Mouse (Mus musculus): ENCODE data around the gene Dmxl2. TPM values are rescaled to one million over a fixed set of nuclear protein-coding genes. Genes with fewer than 3 reads are reported as not detected.

The Dmxl2 gene
- polyA plus RNA-seq (2016; fragmentation: Nextera tagmentation; extraction: Ambion mirVana): 27.1 and 27.7 TPM in 2 replicates

DNA sequence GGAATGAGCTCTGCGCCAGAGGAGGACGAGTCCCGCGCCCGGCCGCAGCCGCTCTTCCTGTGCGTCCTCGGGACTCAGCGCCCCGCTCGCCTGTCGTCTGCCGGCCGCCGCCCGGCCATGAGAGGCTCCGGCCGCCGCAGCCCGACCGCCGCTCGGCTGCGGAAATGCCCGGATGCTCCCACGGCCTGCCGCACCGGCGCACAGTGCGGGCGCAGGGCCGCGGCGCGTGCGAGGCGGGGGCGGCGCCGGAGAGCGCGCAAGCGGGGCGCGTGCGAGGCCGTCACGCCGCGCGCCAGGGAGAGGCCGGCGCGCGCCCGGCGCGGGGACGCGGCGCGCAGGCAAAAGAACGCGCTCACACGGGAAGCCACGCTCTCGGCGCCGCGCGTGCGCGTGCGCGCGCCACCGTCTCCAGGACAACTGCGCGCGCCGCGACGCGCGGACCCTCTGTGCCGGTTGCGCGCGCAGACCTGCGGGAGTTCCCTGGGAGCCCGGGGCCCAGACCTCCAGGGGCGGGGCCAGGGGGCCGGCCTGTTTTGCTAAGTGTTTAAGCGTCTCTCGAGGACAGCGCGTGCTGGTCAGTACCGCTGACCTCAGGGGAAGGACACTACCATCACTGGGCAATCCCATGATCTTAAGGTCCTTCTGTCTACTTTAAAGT lies at the start of gene Dmxl2:
Dmxl2 (minus strand) TSS at position 174 of the 658 bp plus-strand sequence.
- peak; percentile 93 for ATAC-seq (ENCODE audit: low FRiP score)
- peak within 1 kb of the TSS; percentile 90 for H3K9ac ChIP-seq
- H3K27ac ChIP-seq: peak within 1 kb of the TSS; percentile 88
- no peaks in the 10 kb centered on the region for H3K36me3 ChIP-seq
- H3K4me2 ChIP-seq (replicated peaks): peak within 1 kb of the TSS; percentile 80
- peaks cover 9% of the 10 kb centered on the region for H3K27me3 ChIP-seq
- peak within 1 kb of the TSS; percentile 82 for H3K4me3 ChIP-seq
- H3K9me3 ChIP-seq (replicated peaks): no peaks in the 10 kb centered on the region
- WGBS: 1% methylated on average over 58 of the region's 99 CpGs
- peaks cover 10% of the 10 kb centered on the region for H3K4me1 ChIP-seq

DNA sequence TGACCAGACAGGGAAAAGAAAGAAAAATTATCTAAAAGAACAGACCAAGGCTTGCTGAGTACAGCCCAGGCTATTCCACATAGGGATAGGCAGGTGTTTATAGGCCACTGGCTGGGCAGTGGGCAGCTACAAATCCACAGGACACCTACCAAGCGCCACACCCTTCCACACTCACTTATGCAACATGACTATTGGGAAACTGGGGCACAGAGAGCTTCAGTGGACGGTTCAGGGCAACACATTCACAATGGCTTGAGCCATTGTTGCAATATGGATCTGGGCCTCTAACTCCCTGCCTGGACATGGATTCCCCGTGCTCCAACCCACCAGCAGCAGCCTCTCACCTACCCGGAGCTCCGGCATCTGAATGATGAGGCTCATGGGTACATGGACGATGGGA lies 48.0 kb upstream of the Dmxl2 start:
- no peak overlapping the region for H3K9ac ChIP-seq
- peaks cover under 1% of the 10 kb centered on the region; the same call in 1 of the 2 replicates for H3K36me3 ChIP-seq
- no peaks in the 10 kb centered on the region for H3K4me1 ChIP-seq
- 92% methylated on average over 6 of the region's 6 CpGs for WGBS
- peaks cover 3% of the 10 kb centered on the region; the same call in 1 of the 2 replicates for H3K27me3 ChIP-seq
- no peak overlapping the region for H3K27ac ChIP-seq
- ATAC-seq (ENCODE audit: low FRiP score): no peak
- no peak overlapping the region for H3K4me3 ChIP-seq
- H3K9me3 ChIP-seq (replicated peaks): no peaks in the 10 kb centered on the region
- H3K4me2 ChIP-seq (replicated peaks): no peak overlapping the region

DNA sequence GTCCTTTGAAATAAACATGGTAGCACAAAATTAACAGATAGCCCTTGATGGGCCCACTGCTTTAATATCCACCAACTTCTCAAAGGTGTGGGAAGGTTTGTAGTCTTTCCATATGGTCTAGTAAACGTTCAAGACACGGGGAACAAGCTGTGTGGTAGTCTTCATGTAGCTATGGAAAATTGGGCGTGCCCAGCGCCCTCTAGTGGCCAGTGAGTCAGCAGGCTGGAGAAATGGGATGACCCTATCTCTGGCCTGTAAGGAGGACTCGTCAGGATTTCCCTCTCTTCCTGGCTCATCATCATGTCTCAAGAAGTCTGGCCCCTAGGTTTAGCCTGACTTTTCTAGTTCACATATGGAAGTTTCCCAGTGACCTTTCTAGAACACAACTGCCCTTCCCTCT lies 46.1 kb upstream of the Dmxl2 start:
- H3K9me3 ChIP-seq (replicated peaks): no peaks in the 10 kb centered on the region
- no peak overlapping the region for H3K4me2 ChIP-seq (replicated peaks)
- no peak overlapping the region for H3K27ac ChIP-seq
- no peaks in the 10 kb centered on the region for H3K27me3 ChIP-seq
- 0 out of 2 replicates have a peak, but pooled peaks have one; percentile 26 for ATAC-seq (ENCODE audit: low FRiP score)
- 23% methylated on average over 5 of the region's 5 CpGs for WGBS
- peaks cover 5% of the 10 kb centered on the region; the same call in 1 of the 2 replicates for H3K36me3 ChIP-seq
- H3K9ac ChIP-seq: no peak overlapping the region
- no peaks in the 10 kb centered on the region for H3K4me1 ChIP-seq
- H3K4me3 ChIP-seq: no peak overlapping the region

DNA sequence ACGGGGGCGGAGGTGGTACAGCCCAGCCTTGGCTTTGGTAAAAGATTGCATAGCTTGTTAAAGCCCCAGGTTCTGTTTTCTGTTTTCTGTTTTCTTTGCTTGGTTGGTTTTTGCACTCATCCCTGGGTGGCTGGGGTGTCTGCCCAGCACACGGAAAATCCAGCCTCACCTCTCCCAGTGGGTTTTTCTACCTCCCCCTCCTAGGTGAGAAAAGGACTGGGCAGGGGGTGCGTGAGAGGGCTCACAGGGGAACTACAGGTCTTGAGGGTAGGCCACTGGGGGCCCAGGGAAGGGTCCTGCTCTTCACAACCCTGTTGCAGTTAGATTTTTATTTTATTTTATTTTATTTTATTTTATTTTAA lies 43.5 kb upstream of the Dmxl2 start:
- no peaks in the 10 kb centered on the region for H3K27me3 ChIP-seq
- WGBS: 84% methylated on average over 4 of the region's 4 CpGs
- no peaks in the 10 kb centered on the region for H3K4me1 ChIP-seq
- H3K9ac ChIP-seq: no peak overlapping the region
- no peak overlapping the region for H3K27ac ChIP-seq
- H3K36me3 ChIP-seq: peaks cover 5% of the 10 kb centered on the region; the same call in 1 of the 2 replicates
- no peaks in the 10 kb centered on the region for H3K9me3 ChIP-seq (replicated peaks)
- no peak for ATAC-seq (ENCODE audit: low FRiP score)
- no peak overlapping the region for H3K4me2 ChIP-seq (replicated peaks)
- no peak overlapping the region for H3K4me3 ChIP-seq

DNA sequence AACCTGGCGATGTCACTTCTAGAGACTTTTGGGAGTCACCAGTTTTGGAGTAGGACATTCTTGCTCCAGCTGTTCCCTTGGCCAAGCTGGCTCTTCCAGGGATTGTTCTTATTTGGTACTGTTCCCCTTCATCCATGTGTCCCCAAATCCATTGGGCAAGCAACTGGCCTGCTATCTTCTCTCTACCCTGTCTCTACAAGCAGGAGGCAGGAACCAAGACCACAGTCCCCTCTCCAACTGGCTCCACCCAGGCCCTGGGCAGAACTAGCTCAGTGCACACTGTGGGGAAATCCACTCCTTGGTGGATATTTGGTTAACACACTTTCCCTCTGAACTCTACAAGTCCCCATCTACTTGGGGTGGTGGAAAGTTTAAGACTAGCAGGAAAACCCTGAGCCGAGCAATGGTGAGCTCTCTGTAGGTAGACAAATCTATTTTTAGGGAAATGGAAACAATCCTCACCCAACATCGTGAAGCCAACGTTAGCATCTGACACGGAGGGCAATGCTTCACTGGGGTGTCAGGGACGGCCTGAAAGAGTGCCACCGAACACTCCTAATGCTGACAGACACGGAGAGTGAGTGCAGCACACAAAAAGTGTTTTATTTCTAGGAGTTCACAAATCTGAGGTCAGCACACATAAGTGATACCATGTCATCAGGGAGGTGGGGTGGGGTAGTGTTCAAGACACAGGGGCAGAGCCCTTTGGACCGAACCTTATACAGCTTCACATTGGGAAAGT lies 43.0 kb upstream of the Dmxl2 start:
- WGBS: 81% methylated on average over 9 of the region's 9 CpGs

DNA sequence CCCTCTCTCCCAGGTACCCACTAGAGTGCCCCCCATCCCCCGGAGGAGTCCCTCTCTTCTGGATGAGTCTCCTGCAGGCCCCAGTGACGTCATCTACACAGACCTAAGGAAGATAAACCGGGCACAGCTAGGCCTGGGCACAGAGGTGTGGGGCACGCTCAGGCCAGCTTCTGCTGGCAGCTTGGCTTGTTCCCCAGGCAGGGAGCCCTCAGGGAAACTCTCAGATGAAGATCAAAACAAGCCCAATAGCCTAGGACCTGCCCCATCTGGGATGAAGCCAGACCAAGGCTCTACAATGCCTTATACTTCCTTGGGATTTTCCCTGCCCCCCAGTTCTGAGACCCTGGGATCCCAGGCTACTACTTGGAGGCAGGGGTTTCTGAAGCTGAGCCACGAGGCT lies 39.4 kb upstream of the Dmxl2 start:
- H3K9ac ChIP-seq: no peak overlapping the region
- ATAC-seq (ENCODE audit: low FRiP score): no peak
- no peak overlapping the region for H3K27ac ChIP-seq
- H3K36me3 ChIP-seq: peaks cover 5% of the 10 kb centered on the region; the same call in 1 of the 2 replicates
- no peaks in the 10 kb centered on the region for H3K27me3 ChIP-seq
- H3K4me3 ChIP-seq: no peak overlapping the region
- no peaks in the 10 kb centered on the region for H3K9me3 ChIP-seq (replicated peaks)
- no peak overlapping the region for H3K4me2 ChIP-seq (replicated peaks)
- H3K4me1 ChIP-seq: 0 out of 2 replicates have a peak, but pooled peaks cover 6% of the 10 kb centered on the region
- WGBS: 78% methylated on average over 5 of the region's 5 CpGs

More for the DNA sequence above, 43.0 kb upstream of the Dmxl2 start:
- Histone ChIP-seq H3K27ac (no peak overlapping the region), H3K27me3 (no peaks in the 10 kb centered on the region), H3K4me2 (replicated peaks) (no peak overlapping the region), H3K9ac (no peak overlapping the region), H3K4me3 (no peak overlapping the region), H3K9me3 (replicated peaks) (no peaks in the 10 kb centered on the region), H3K36me3 (peaks cover 5% of the 10 kb centered on the region; the same call in 1 of the 2 replicates), H3K4me1 (no peaks in the 10 kb centered on the region)
- ATAC-seq (ENCODE audit: low FRiP score): no peak

DNA sequence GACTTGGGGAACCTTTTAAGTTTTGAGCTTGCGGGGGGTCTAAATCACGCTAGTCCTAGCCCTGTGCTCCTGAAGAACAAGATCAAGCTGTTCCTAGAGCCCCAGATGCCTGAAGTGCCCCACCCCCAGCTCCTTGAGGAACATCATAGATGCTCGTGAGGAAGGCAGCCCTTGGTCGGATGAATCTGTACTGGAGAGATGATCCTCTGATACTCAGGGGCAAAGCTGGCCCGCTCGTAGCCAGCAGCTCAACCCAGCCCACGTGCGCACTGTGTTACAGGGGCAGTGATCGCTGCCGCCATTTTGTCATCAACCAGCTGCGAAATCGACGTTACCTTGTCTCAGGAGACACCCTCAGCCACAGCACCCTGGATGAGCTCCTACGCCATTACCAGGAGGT lies 37.3 kb upstream of the Dmxl2 start, which contains the start of gene Sh2d7:
Sh2d7 (plus strand) TSS at position 301 of the 400 bp plus-strand sequence.
- Histone ChIP-seq H3K9ac (no peak within 1 kb of the TSS), H3K27me3 (0 out of 2 replicates have a peak, but pooled peaks cover 2% of the 10 kb centered on the region), H3K4me2 (replicated peaks) (no peak within 1 kb of the TSS), H3K9me3 (replicated peaks) (no peaks in the 10 kb centered on the region), H3K4me3 (no peak within 1 kb of the TSS), H3K36me3 (no peaks in the 10 kb centered on the region), H3K4me1 (peaks cover 12% of the 10 kb centered on the region), H3K27ac (no peak within 1 kb of the TSS)
- 95% methylated on average over 14 of the region's 14 CpGs for WGBS
- no peak for ATAC-seq (ENCODE audit: low FRiP score)

DNA sequence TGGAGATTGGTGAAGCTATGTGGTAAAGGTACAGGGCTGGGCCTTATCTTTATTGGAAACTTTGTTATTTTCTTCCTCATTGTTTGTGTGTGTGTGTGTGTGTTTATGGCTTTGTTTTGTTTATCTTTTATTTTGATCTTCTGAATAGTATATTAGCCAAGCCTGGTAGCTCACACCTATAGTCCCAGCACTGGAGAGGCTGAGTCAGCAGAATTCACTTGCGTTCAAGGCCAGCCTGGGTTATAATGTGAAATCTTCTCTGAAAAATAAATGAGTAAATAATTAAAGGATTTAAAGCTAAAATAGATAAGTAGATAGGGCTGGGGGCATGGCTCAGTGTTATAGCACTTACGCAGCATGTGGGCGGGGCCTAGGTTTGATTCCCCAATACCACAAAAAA lies 36.8 kb upstream of the Dmxl2 start:
- ATAC-seq (ENCODE audit: low FRiP score): no peak
- Histone ChIP-seq H3K4me1 (peaks cover 14% of the 10 kb centered on the region), H3K9me3 (replicated peaks) (no peaks in the 10 kb centered on the region), H3K27me3 (0 out of 2 replicates have a peak, but pooled peaks cover 2% of the 10 kb centered on the region), H3K4me2 (replicated peaks) (no peak overlapping the region), H3K27ac (no peak overlapping the region), H3K36me3 (no peaks in the 10 kb centered on the region), H3K4me3 (no peak overlapping the region), H3K9ac (no peak overlapping the region)
- WGBS: 95% methylated on average over 3 of the region's 3 CpGs

DNA sequence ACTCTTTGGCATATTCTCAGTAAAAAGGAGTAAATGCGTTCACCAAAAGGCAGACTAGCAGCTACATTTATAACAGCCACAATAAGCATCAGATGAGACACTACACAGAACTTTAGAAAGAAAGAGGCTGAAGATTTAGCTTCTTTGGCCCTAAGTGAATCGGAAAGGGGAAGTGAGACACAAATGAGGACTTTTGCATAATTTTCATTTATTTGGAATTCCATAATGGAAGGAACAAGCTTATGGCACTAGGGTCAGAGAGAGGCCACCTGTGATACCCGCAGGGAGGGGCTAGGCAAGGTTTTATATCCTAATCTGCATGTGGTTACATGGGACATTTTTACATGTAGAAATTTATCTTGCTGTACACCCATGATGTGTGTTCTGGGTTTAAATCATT lies 36.1 kb upstream of the Dmxl2 start:
- Histone ChIP-seq H3K9ac (no peak overlapping the region), H3K27ac (no peak overlapping the region)
- ATAC-seq (ENCODE audit: low FRiP score): no peak

DNA sequence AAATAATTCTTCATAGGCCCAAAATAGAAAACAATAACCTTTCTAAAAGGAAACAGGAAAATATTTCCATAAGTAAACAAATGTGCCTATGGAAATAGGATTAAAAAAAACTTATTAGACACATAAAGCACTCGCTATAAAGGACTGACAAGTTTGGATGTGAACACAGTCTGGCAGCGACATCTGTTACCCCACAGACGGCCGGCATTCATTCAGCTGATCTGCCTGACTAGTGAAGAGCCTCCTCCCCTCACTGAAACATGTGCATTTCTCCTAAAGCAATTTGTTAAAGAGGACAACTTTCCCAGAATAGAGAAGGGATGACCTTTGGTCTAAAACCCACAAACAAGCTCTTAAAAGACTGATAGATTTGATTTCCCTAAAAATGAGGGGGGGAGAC lies 35.6 kb upstream of the Dmxl2 start:
- no peak overlapping the region for H3K4me3 ChIP-seq
- WGBS: 31% methylated on average over 4 of the region's 4 CpGs
- H3K9me3 ChIP-seq (replicated peaks): no peaks in the 10 kb centered on the region
- H3K27ac ChIP-seq: no peak overlapping the region
- no peak overlapping the region for H3K9ac ChIP-seq
- ATAC-seq (ENCODE audit: low FRiP score): no peak
- H3K4me2 ChIP-seq (replicated peaks): no peak overlapping the region
- no peaks in the 10 kb centered on the region for H3K36me3 ChIP-seq
- H3K27me3 ChIP-seq: 0 out of 2 replicates have a peak, but pooled peaks cover 2% of the 10 kb centered on the region
- peaks cover 18% of the 10 kb centered on the region for H3K4me1 ChIP-seq

More for the DNA sequence above, 36.1 kb upstream of the Dmxl2 start:
- no peaks in the 10 kb centered on the region for H3K9me3 ChIP-seq (replicated peaks)
- H3K4me2 ChIP-seq (replicated peaks): no peak overlapping the region
- WGBS: 79% methylated on average over 3 of the region's 3 CpGs
- no peak overlapping the region for H3K4me3 ChIP-seq
- H3K27me3 ChIP-seq: 0 out of 2 replicates have a peak, but pooled peaks cover 2% of the 10 kb centered on the region
- H3K4me1 ChIP-seq: peaks cover 16% of the 10 kb centered on the region
- H3K36me3 ChIP-seq: no peaks in the 10 kb centered on the region

DNA sequence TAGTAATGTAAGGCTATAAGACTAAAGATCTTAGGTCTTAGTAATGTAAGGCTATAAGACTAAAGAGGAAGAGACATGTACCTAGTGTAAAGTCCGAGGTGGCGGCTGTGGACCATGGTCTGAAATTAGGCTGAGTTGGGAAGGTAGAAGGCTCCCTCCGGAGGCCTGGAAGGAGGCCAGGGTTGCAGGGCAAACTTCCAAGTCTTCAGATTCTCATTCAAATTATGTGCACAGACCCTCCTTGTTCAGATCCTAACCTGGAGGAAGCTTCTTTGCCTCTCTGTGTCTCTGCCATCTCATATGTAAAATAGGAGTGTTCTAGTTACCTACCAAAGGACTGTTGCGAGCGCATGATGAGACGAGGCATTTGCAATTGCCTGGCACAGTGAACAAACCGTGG lies 34.8 kb upstream of the Dmxl2 start:
- WGBS: 81% methylated on average over 7 of the region's 7 CpGs
- H3K4me2 ChIP-seq (replicated peaks): no peak overlapping the region
- ATAC-seq (ENCODE audit: low FRiP score): no peak
- no peaks in the 10 kb centered on the region for H3K36me3 ChIP-seq
- no peak overlapping the region for H3K9ac ChIP-seq
- no peak overlapping the region for H3K4me3 ChIP-seq
- H3K9me3 ChIP-seq (replicated peaks): no peaks in the 10 kb centered on the region
- H3K27me3 ChIP-seq: 0 out of 2 replicates have a peak, but pooled peaks cover 2% of the 10 kb centered on the region
- H3K4me1 ChIP-seq: peaks cover 18% of the 10 kb centered on the region
- H3K27ac ChIP-seq: no peak overlapping the region

DNA sequence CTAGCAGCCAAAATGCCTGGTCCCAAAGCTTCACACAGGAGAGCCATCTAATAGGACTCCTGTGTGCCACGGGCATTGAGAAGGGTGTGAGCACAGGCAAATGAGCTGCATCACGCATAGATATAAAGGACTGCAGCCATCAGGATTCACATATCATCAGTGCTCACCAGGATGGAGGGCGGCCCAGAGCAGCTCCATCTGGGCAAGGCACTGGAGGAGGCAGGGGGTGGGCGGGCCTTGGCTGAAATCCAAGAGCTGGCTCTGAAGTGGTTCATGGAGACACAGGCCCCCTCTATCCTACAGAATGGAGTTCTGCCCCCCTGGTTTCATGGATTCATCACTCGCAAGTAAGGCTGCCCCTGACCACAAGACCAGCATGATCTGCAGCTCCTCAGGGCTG lies 32.5 kb upstream of the Dmxl2 start:
- H3K9me3 ChIP-seq (replicated peaks): no peaks in the 10 kb centered on the region
- peaks cover 18% of the 10 kb centered on the region for H3K4me1 ChIP-seq
- no peaks in the 10 kb centered on the region for H3K36me3 ChIP-seq
- 57% methylated on average over 5 of the region's 5 CpGs for WGBS
- H3K9ac ChIP-seq: no peak overlapping the region
- no peak overlapping the region for H3K4me2 ChIP-seq (replicated peaks)
- 0 out of 2 replicates have a peak, but pooled peaks cover 2% of the 10 kb centered on the region for H3K27me3 ChIP-seq
- H3K4me3 ChIP-seq: no peak overlapping the region
- ATAC-seq (ENCODE audit: low FRiP score): peak; percentile 80
- peak overlapping the region; percentile 46 for H3K27ac ChIP-seq
